Mouse (Mus musculus) CH12.LX (cell line): Measurements from ENCODE around the gene Scn4b.

Experiments
- CHD1 ChIP-seq: IDR thresholded peaks from 2 replicates; pipeline ENCODE4 v1.6.1; 2012; ENCODE audit warnings: low read depth, low read length, improper control_type of control experiment, inconsistent platforms
- CTCF ChIP-seq, 2 experiments: IDR thresholded peaks in 1 of 2; conservative IDR thresholded peaks in 1 of 2; 2 replicates each; pipeline ENCODE4 v1.5.1; 2011 to 2012; ENCODE audit warnings: low read depth in 2 of 2, low read length in 2 of 2, improper control_type of control experiment in 1 of 2, inconsistent platforms in 1 of 2, mild to moderate bottlenecking in 1 of 2, moderate library complexity in 1 of 2
- E2F4 ChIP-seq: IDR thresholded peaks from 2 replicates; pipeline ENCODE4 v1.6.1; 2011; ENCODE audit warnings: low read depth, low read length, improper control_type of control experiment; ENCODE audit not compliant: insufficient replicate concordance
- EP300 ChIP-seq: IDR thresholded peaks from 2 replicates; pipeline ENCODE4 v1.6.1; 2011; ENCODE audit warnings: low read length, improper control_type of control experiment
- HCFC1 ChIP-seq: IDR thresholded peaks from 2 replicates; pipeline ENCODE4 v1.6.1; 2012; ENCODE audit warnings: low read depth, mild to moderate bottlenecking, inconsistent platforms, low read length, improper control_type of control experiment
- IRF4 ChIP-seq: IDR thresholded peaks from 2 replicates; pipeline ENCODE4 v1.6.1; 2014; ENCODE audit warnings: low read depth, mild to moderate bottlenecking, inconsistent platforms, low read length, improper control_type of control experiment
- MAFK ChIP-seq: IDR thresholded peaks from 2 replicates; pipeline ENCODE4 v1.6.1; 2011; ENCODE audit warnings: low read length, improper control_type of control experiment; ENCODE audit not compliant: insufficient replicate concordance
- MAZ ChIP-seq: IDR thresholded peaks from 2 replicates; pipeline ENCODE4 v1.6.1; 2012; ENCODE audit warnings: low read depth, mild to moderate bottlenecking, inconsistent platforms, low read length, improper control_type of control experiment, moderate library complexity
- MEF2A ChIP-seq: IDR thresholded peaks from 2 replicates; pipeline ENCODE4 v1.6.1; 2014; ENCODE audit warnings: low read depth, mild to moderate bottlenecking, inconsistent platforms, low read length, improper control_type of control experiment, borderline replicate concordance
- NRF1 ChIP-seq: IDR thresholded peaks from 2 replicates; pipeline ENCODE4 v1.6.1; 2014; ENCODE audit warnings: low read depth, mild to moderate bottlenecking, inconsistent platforms, low read length, improper control_type of control experiment, moderate library complexity
- POLR2A ChIP-seq: IDR thresholded peaks from 2 replicates; pipeline ENCODE4 v1.6.1; 2011; ENCODE audit warnings: low read depth, mild to moderate bottlenecking, improper control_type of control experiment, low read length
- USF1 ChIP-seq: IDR thresholded peaks from 2 replicates; pipeline ENCODE4 v1.6.1; 2014; ENCODE audit warnings: low read depth, mild to moderate bottlenecking, inconsistent platforms, low read length, improper control_type of control experiment
- ZC3H11A ChIP-seq: IDR thresholded peaks from 2 replicates; pipeline ENCODE4 v1.6.1; 2012; ENCODE audit warnings: low read depth, mild to moderate bottlenecking, inconsistent platforms, low read length, improper control_type of control experiment

- TF ChIP-seq MAFK: no peak
- no peak for TF ChIP-seq MEF2A
- TF ChIP-seq IRF4: no peak
- no peak for TF ChIP-seq E2F4
- TF ChIP-seq MAZ: no peak
- no peak for TF ChIP-seq CTCF (conservative IDR thresholded peaks at IDR 0.05 in 1 of 2, IDR thresholded peaks at IDR 0.05 in 1 of 2; ENCODE audit: low read depth in 2 of 2, low read length in 2 of 2)
- no peak for TF ChIP-seq POLR2A
- TF ChIP-seq USF1: no peak
- TF ChIP-seq NRF1: no peak
- no peak for TF ChIP-seq ZC3H11A
- TF ChIP-seq CHD1: no peak
- TF ChIP-seq HCFC1: no peak
- no peak for TF ChIP-seq EP300
Measured at GRCm38 (mm10) chr9:45142686-45143085, 4.5 kb downstream of the Scn4b start.
